Mouse (Mus musculus): ENCODE data around the gene Tfrc. TPM values are rescaled to one million over a fixed set of nuclear protein-coding genes. Genes with fewer than 3 reads are reported as not detected.

Gene Tfrc
- total and polyA plus RNA-seq, 2 experiments, result 3.9 to 16.0 TPM

- peaks cover 17% of the 10 kb centered on the region for H3K4me1 ChIP-seq (ENCODE audit: control insufficient read depth, insufficient read depth, low read length)
- H3K4me3 ChIP-seq (ENCODE audit: insufficient read depth, low read depth, low read length), result peak overlapping the region; percentile 16; the same call in 1 of the 2 replicates
- no peaks in the 10 kb centered on the region for H3K36me3 ChIP-seq (ENCODE audit: control insufficient read depth, insufficient read depth, low read length)
- 32% methylated on average over 21 of the region's 21 CpGs for WGBS
- TF ChIP-seq CTCF (IDR thresholded peaks at IDR 0.05; ENCODE audit: low read depth, low read length) (no peak), POLR2A (IDR thresholded peaks at IDR 0.05; ENCODE audit: extremely low read depth, insufficient read depth, low read length) (no peak)
- no peak overlapping the region for H3K9ac ChIP-seq (ENCODE audit: low read depth, low read length)
- no peaks in the 10 kb centered on the region for H3K27me3 ChIP-seq (ENCODE audit: control insufficient read depth, insufficient read depth, low read length)
- peaks cover 6% of the 10 kb centered on the region; the same call in 1 of the 2 replicates for H3K79me2 ChIP-seq (ENCODE audit: control insufficient read depth, insufficient read depth, low read length)
- no peak for DNase-seq (ENCODE audit: extremely low read depth, low read depth, low spot score)
- no peak overlapping the region for H3K27ac ChIP-seq (replicated peaks; ENCODE audit: insufficient read depth, low read depth, low read length)
These were observed 50.0 kb downstream of the Tfrc start for GRCm38 (mm10) chr16:32658743-32659171.

GRCm38 (mm10) chr16:32659385-32659784, 50.7 kb downstream of the Tfrc start:
- Histone ChIP-seq H3K79me2 (ENCODE audit: control insufficient read depth, insufficient read depth, low read length) (peaks cover 2% of the 10 kb centered on the region; the same call in 1 of the 2 replicates), H3K4me3 (ENCODE audit: insufficient read depth, low read depth, low read length) (no peak overlapping the region), H3K27ac (replicated peaks; ENCODE audit: insufficient read depth, low read depth, low read length) (peak overlapping the region; percentile 81; the same call in 1 of the 2 replicates), H3K9ac (ENCODE audit: low read depth, low read length) (peak overlapping the region; percentile 52; the same call in 1 of the 2 replicates), H3K27me3 (ENCODE audit: control insufficient read depth, insufficient read depth, low read length) (no peaks in the 10 kb centered on the region), H3K36me3 (ENCODE audit: control insufficient read depth, insufficient read depth, low read length) (no peaks in the 10 kb centered on the region), H3K4me1 (ENCODE audit: control insufficient read depth, insufficient read depth, low read length) (peaks cover 17% of the 10 kb centered on the region)
- 23% methylated on average over 8 of the region's 8 CpGs for WGBS
- peak; percentile 78 for DNase-seq (ENCODE audit: extremely low read depth, low read depth, low spot score)
- peak; percentile 85 for TF ChIP-seq CTCF (IDR thresholded peaks at IDR 0.05; ENCODE audit: low read depth, low read length)
- TF ChIP-seq POLR2A (IDR thresholded peaks at IDR 0.05; ENCODE audit: extremely low read depth, insufficient read depth, low read length), result no peak

GRCm38 (mm10) chr16:32660095-32660494, 51.4 kb downstream of the Tfrc start:
- H3K9ac ChIP-seq (ENCODE audit: low read depth, low read length), result 0 out of 2 replicates have a peak overlapping the region, but pooled peaks have one; percentile 9
- H3K27me3 ChIP-seq (ENCODE audit: control insufficient read depth, insufficient read depth, low read length), result no peaks in the 10 kb centered on the region
- no peak for DNase-seq (ENCODE audit: extremely low read depth, low read depth, low spot score)
- peaks cover 17% of the 10 kb centered on the region for H3K4me1 ChIP-seq (ENCODE audit: control insufficient read depth, insufficient read depth, low read length)
- WGBS, result 11% methylated on average over 1 of the region's 1 CpGs
- TF ChIP-seq CTCF (IDR thresholded peaks at IDR 0.05; ENCODE audit: low read depth, low read length) (no peak), POLR2A (IDR thresholded peaks at IDR 0.05; ENCODE audit: extremely low read depth, insufficient read depth, low read length) (no peak)
- H3K36me3 ChIP-seq (ENCODE audit: control insufficient read depth, insufficient read depth, low read length), result no peaks in the 10 kb centered on the region
- no peak overlapping the region for H3K4me3 ChIP-seq (ENCODE audit: insufficient read depth, low read depth, low read length)
- H3K79me2 ChIP-seq (ENCODE audit: control insufficient read depth, insufficient read depth, low read length), result peaks cover 2% of the 10 kb centered on the region; the same call in 1 of the 2 replicates
- peak overlapping the region; percentile 81 for H3K27ac ChIP-seq (replicated peaks; ENCODE audit: insufficient read depth, low read depth, low read length)

DNA sequence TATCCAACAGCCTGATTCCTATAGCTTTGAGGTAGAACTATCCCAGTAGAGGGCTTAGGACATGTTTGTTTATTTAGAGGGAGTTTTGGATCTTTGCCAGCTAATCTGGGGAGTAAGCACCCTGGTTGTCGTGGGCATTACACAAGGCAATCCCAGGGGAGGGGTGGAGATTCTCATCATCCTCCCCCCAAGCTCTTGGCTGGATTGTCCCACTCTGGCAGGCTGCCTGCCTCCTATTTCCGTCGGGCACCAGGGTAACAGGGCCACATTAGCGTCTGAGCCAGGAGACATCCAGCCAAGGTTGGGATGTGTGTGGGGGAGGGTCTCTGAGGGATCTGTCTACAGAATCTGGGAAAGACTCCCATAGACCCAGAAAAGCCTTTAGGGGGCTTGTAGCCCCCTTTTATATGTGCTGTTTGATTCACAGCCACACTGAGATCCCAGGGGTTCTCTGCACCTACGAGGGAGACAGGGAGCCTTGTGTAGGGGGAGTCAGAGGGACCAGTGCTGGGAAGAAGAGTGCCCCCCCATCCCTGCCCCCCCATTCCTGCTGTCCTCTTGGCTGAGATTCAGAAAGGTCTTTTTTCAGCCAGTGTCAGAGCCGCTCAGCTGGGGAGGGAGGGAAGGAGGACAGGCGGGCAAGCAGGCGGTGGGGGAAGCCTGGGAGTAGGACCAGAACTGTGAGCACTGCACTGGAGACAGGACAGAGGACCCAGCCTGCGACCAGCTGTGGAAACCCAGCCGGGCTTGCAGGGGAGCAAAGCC, 52.0 kb downstream of the Tfrc start:
- WGBS, result 22% methylated on average over 10 of the region's 10 CpGs
- Histone ChIP-seq H3K4me1 (ENCODE audit: control insufficient read depth, insufficient read depth, low read length) (peaks cover 23% of the 10 kb centered on the region), H3K27ac (replicated peaks; ENCODE audit: insufficient read depth, low read depth, low read length) (peak overlapping the region; percentile 81), H3K36me3 (ENCODE audit: control insufficient read depth, insufficient read depth, low read length) (no peaks in the 10 kb centered on the region), H3K27me3 (ENCODE audit: control insufficient read depth, insufficient read depth, low read length) (no peaks in the 10 kb centered on the region), H3K79me2 (ENCODE audit: control insufficient read depth, insufficient read depth, low read length) (peaks cover 2% of the 10 kb centered on the region; the same call in 1 of the 2 replicates), H3K9ac (ENCODE audit: low read depth, low read length) (peak overlapping the region; percentile 20; the same call in 1 of the 2 replicates), H3K4me3 (ENCODE audit: insufficient read depth, low read depth, low read length) (no peak overlapping the region)
- TF ChIP-seq POLR2A (IDR thresholded peaks at IDR 0.05; ENCODE audit: extremely low read depth, insufficient read depth, low read length), result no peak
- TF ChIP-seq CTCF (IDR thresholded peaks at IDR 0.05; ENCODE audit: low read depth, low read length), result 0 out of 2 replicates have a peak, but pooled peaks have one; percentile 1
- peak; percentile 72 for DNase-seq (ENCODE audit: extremely low read depth, low read depth, low spot score)

- Histone ChIP-seq H3K4me1 (ENCODE audit: control insufficient read depth, insufficient read depth, low read length) (peaks cover 30% of the 10 kb centered on the region), H3K79me2 (ENCODE audit: control insufficient read depth, insufficient read depth, low read length) (no peaks in the 10 kb centered on the region), H3K27ac (replicated peaks; ENCODE audit: insufficient read depth, low read depth, low read length) (no peak overlapping the region), H3K27me3 (ENCODE audit: control insufficient read depth, insufficient read depth, low read length) (no peaks in the 10 kb centered on the region), H3K36me3 (ENCODE audit: control insufficient read depth, insufficient read depth, low read length) (no peaks in the 10 kb centered on the region), H3K4me3 (ENCODE audit: insufficient read depth, low read depth, low read length) (no peak overlapping the region), H3K9ac (ENCODE audit: low read depth, low read length) (no peak overlapping the region)
- DNase-seq (ENCODE audit: extremely low read depth, low read depth, low spot score), result no peak
- TF ChIP-seq POLR2A (IDR thresholded peaks at IDR 0.05; ENCODE audit: extremely low read depth, insufficient read depth, low read length) (no peak), CTCF (IDR thresholded peaks at IDR 0.05; ENCODE audit: low read depth, low read length) (no peak)
- WGBS, result 55% methylated on average over 10 of the region's 10 CpGs
These were observed 52.8 kb downstream of the Tfrc start for GRCm38 (mm10) chr16:32661493-32661921.
